Mouse (Mus musculus): ENCODE measurements at regions not wholly inside any gene's neighbourhood (a gene's known extent, or its start where the extent isn't known, plus 50 kb on each side); places are given as distances from the start of the nearest gene placed in this dataset.

DNA sequence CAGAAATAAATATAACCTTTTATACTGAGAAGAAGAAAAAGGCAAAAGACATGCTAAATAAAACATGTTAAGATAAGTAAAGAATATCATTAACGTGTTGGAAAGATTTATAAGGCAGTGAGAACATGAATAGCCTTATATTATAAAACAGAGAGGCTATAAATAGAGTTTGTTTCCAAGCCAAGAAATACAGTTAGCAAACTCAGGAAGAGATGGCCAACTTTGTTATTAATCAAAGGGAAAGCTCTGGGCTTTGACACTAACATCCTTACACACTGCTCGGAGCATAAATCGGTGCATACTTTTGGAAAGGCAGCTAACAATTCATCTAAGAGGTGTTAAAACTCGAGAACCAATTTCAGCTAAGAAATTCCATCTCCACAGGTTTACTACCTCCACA is 106.3 kb upstream of the Gm26657 start:
- TF ChIP-seq MAFK (IDR thresholded peaks at IDR 0.05; ENCODE audit: insufficient read depth, low read depth, low read length) (no peak), HCFC1 (IDR thresholded peaks at IDR 0.05; ENCODE audit: borderline replicate concordance, insufficient read depth, low read length) (no peak), ZC3H11A (IDR thresholded peaks at IDR 0.05; ENCODE audit: borderline replicate concordance, low read depth, low read length) (no peak), ZNF384 (IDR thresholded peaks at IDR 0.05; ENCODE audit: low read depth, low read length) (no peak)
